Mouse (Mus musculus): ENCODE measurements around the gene Hs1bp3.

The Hs1bp3 gene

DNA sequence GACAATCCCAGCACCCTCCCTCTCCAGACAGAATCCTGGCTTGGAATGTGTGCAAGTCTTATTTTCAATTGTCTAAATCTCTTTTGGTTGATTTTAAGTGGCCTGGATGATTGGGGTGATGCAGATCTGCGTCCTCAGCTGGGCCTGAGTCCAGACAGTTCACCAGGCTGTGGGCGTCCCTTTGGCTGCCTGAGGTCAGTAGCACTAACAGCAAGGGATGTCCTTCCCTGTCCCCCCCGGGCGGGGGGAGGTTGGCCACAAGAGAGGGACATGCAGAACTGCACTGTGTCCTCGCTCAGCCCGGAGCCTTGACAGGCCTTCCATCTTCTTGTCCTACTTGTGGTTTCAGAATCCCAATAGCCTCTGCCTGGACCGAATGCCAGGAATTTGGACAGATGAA lies 52.1 kb downstream of the Hs1bp3 start:
- DNase-seq = no peak

- DNase-seq = no peak
These were observed 52.8 kb downstream of the Hs1bp3 start for GRCm38 (mm10) chr12:8365905-8366576.

DNA sequence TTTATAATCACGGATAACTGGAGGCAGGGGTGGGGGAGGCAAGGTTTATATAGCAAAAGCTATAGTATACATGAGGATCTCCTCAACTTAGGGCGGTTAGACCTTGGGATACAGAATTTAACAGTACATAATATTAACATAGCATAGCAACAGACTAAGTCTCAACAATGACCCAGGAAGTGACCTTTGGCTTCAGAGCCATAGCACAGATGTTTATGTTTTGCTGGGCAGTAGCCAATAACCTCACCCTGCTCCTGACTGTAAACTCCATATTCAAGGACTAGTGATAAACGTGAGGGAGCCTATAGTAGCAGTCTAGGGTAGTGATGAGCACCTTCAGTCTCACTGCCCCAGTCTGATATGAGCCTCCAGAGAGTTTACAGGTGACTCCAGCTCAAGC lies 53.5 kb downstream of the Hs1bp3 start:
- DNase-seq = no peak

- no peak for DNase-seq
These were observed 58.7 kb downstream of the Hs1bp3 start for GRCm38 (mm10) chr12:8371746-8372510.

- DNase-seq = no peak
These were observed 59.4 kb downstream of the Hs1bp3 start for GRCm38 (mm10) chr12:8372511-8373180.

DNA sequence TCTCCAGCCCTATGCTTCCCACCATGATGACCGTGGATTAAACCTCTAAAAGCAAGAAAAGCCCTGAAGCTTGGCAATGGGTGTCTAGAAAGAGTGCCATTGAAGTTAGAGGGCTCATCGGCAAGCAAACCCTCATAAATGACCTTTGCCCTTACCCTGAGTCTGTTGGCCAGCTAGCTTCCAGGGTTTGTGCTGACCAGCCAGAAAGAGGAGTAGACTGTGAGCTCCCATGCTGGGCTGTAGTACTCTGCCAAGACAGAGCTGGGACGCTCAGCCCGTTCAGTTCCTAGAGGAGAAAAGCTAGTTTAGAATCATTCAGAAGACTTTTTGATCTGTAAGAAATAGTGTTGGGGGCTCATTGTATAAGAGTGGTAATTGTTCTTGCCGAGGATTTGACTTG lies 60.5 kb downstream of the Hs1bp3 start:
- DNase-seq = no peak

GRCm38 (mm10) chr12:8377169-8377568 lies 63.9 kb downstream of the Hs1bp3 start:
- DNase-seq = no peak

GRCm38 (mm10) chr12:8377955-8378620 lies 64.9 kb downstream of the Hs1bp3 start:
- DNase-seq = no peak

GRCm38 (mm10) chr12:8379795-8380521 lies 66.7 kb downstream of the Hs1bp3 start:
- DNase-seq = no peak

- no peak for DNase-seq
These were observed 67.7 kb downstream of the Hs1bp3 start for GRCm38 (mm10) chr12:8380944-8381343.

DNA sequence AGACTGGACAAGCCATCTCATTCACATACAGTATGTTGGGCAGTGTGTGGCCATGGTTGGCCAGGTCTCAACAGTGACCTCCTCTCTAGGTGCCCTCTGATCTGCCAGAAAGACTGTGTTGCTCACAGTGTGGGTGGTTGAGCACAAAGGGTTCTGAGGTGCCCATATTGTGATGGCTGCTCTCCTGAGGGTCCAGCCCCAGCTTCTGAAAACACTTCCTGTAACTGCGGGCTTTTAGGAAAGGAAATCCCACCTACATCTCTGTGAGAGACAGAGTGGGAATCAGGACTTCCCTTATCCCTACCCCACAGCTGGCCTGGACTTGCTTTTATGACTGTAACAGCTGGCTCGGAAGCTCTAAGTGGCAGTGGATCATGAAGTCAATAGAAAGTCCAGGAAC lies 68.7 kb downstream of the Hs1bp3 start:
- no peak for DNase-seq

DNA sequence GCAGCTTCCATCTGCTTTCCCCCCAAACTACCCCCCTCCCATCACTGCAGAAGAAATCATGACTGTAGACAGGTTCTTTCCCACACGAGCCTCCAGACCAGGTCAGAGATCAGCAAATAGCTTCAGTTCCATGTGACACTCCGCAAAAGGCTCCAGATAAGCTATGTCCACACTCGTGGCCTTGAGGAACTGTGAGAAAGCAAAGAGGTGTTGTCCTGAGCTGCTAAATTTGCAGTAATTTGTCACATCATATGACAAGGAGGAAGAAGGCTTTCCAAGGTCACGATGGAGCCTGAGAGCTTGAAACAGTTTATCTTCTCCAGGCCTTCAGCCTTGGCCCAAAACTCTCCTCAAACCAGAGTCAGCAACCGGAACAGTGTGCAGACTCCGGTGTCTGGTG lies 70.6 kb downstream of the Hs1bp3 start:
- DNase-seq = no peak

DNA sequence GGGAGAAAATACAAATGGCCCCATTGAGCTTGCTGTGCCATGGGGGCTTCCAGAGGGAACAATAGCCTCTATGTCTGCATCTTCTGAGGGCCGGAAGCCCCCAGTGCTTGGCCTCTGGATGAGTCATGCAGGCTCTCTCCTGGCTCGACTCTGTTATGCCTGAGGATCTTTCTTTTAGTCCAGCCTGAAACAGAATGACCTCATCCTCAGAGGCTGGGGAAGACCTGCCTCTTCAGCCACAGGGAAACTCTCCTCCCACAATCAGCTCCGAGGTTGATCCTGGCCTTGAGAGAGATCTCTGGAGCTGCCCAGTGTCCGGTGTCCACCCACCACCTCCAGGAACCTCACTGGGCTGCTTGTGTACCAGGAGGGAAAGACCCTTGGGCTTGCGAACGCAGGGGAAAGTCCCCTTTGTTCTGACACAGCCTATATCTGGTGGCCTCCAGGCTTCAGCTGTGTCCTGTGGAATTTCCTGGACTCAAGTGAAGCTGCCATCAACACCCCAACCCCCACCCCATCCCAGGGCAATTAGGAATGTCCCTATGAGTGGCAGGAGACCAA lies 73.3 kb downstream of the Hs1bp3 start:
- DNase-seq = no peak

GRCm38 (mm10) chr12:8387281-8387680 lies 74.0 kb downstream of the Hs1bp3 start:
- no peak for DNase-seq

DNA sequence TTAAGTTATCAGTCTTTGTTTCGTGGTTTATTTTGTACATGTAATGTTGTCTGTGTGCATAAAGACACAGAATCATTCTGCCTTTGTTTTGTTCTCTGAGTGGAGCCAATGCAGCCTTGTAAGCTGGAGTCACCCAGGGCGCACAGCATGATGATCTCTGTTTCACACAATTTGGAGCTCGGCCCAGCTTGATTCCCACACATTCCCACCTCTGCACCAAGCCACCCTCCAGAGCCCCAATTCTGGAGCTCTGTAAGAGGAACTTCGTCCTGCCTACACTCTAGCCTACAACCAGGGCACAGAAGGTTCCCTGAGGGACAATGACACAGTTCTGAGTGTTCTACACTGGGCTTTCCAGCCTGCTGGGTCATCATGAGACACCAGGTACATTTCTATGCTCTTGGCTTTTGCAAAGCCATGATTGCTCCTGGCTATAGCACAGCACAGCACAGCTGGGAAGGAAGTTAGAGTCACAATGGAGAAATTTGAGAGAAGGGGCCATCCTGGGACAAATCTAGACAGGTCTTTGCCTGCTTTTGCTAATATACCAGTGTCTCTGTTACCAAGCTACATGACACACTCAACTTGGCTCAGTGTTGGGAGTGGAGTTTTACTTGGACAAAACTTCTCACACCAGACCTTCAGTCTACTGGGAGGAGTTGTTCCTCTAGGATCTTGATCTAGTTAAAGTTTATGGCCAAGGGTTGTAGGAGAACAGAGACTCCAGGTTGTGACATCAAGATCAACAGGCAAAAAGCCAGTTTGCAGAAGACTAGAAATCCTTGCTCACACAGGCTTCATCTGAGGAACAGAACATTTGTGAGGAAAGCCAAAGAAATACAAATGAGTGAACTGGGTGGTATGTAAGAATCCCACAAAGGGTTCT lies 75.5 kb downstream of the Hs1bp3 start:
- no peak for DNase-seq

GRCm38 (mm10) chr12:8393226-8393625 lies 80.0 kb downstream of the Hs1bp3 start:
- DNase-seq = no peak

Data from spleen, adult 18-20 months (tissue).